Mouse (Mus musculus) bone marrow macrophage, adult 2 months (primary cell): ENCODE results near the gene Cdkn2aip.

Source experiments
- CTCF ChIP-seq: IDR thresholded peaks from 2 replicates; pipeline ENCODE4 v1.5.1; 2012; ENCODE audit warnings: low read depth, mild to moderate bottlenecking, low read length, moderate library complexity
- POLR2A ChIP-seq: IDR thresholded peaks from 2 replicates; pipeline ENCODE4 v1.6.1; 2012; ENCODE audit warnings: mild to moderate bottlenecking, low read depth, low read length, borderline replicate concordance

- TF ChIP-seq CTCF (no peak), POLR2A (no peak)
These were observed 46.5 kb upstream of the Cdkn2aip start for GRCm38 (mm10) chr8:47760186-47760585.
